In the genomic region with DNA sequence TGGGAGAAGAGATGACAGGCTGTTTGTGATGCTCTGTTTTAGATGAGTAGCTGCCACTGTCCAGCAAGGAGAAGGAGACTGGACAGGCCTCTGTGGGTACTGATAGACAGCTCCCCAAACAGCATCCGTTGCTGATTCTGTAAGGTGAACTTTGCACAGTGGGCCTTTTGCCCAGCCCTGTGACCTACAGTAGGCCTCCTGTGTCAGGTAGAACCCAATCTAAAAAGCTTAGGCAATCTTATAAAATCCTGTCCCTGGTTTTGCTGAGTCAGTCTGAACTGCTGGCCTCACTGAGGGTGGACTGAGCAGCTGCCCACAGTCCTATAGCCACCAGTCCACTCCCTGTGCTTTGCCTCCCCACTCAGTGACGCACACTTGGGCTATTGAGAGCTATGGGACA, we compare ENCODE assay signal across 31 mouse cellular contexts. TPM values are rescaled to one million over a fixed set of nuclear protein-coding genes. Genes with fewer than 3 reads are reported as not detected.
DNase-seq lines count a peak whose midpoint lies in the region; ATAC-seq lines count a peak whose summit lies in the region.
"Had no signal": no experiment of that assay in that cellular context is flagged by ENCODE, and none has a peak within 500 bp of the region (broad histone marks: within the 10 kb centered on the region; RNA-seq: fewer than 3 reads in every experiment).

No protein-coding gene starts in this region.

- no peaks in the 10 kb centered on the region for H3K36me3 ChIP-seq in kidney, embryonic 14.5 days (ENCODE audit: control insufficient read depth, insufficient read depth, low read length)
- no peaks in the 10 kb centered on the region for H3K36me3 ChIP-seq in liver, embryonic 15.5 days (replicated peaks)
- H3K36me3 ChIP-seq: hindbrain, embryonic 12.5 days; midbrain, embryonic 13.5 days; stomach, embryonic 15.5 days had no signal

- ATAC-seq in kidney, embryonic 14.5 days (ENCODE audit: low FRiP score, low TSS enrichment): no peak
- ATAC-seq in liver, embryonic 15.5 days (ENCODE audit: insufficient read depth): peak; percentile 57
- no peak for ATAC-seq in megakaryocyte, adult 5-6 weeks (ENCODE audit: poor library complexity, severe bottlenecking)
- ATAC-seq in megakaryocyte progenitor cell, adult 5-6 weeks (replicated peaks; ENCODE audit: poor library complexity): no peak
- ATAC-seq: forebrain, embryonic 14.5 days; hindbrain, postnatal 0 days; intestine, embryonic 15.5 days; midbrain, embryonic 13.5 days; Patski had no signal

- H3K27me3 ChIP-seq in kidney, embryonic 14.5 days (ENCODE audit: control insufficient read depth, insufficient read depth, low read length): no peaks in the 10 kb centered on the region
- H3K27me3 ChIP-seq in liver, embryonic 15.5 days: no peaks in the 10 kb centered on the region
- H3K27me3 ChIP-seq: embryonic facial prominence, embryonic 12.5 days; intestine, embryonic 15.5 days; Patski; stomach, embryonic 15.5 days had no signal

- peaks cover 3% of the 10 kb centered on the region; the same call in 1 of the 2 replicates for H3K4me1 ChIP-seq in kidney, embryonic 14.5 days (ENCODE audit: control insufficient read depth, insufficient read depth, low read length)
- no peaks in the 10 kb centered on the region for H3K4me1 ChIP-seq in liver, embryonic 15.5 days (replicated peaks)
- H3K4me1 ChIP-seq: intestine, embryonic 15.5 days; stomach, embryonic 15.5 days had no signal

- H3K4me2 ChIP-seq in kidney, embryonic 14.5 days (replicated peaks; ENCODE audit: low read depth, low read length): no peak overlapping the region
- H3K4me2 ChIP-seq in liver, embryonic 15.5 days: no peak overlapping the region
- H3K4me2 ChIP-seq: embryonic facial prominence, embryonic 12.5 days; heart, embryonic 11.5 days; hindbrain, embryonic 12.5 days; intestine, embryonic 15.5 days; midbrain, embryonic 13.5 days; stomach, embryonic 15.5 days had no signal

- H3K9me3 ChIP-seq in kidney, embryonic 14.5 days (ENCODE audit: control insufficient read depth, low read length): no peaks in the 10 kb centered on the region
- H3K9me3 ChIP-seq in liver, embryonic 15.5 days (replicated peaks): no peaks in the 10 kb centered on the region
- H3K9me3 ChIP-seq: embryonic facial prominence, embryonic 12.5 days; hindbrain, embryonic 12.5 days; intestine, embryonic 15.5 days; midbrain, embryonic 13.5 days; stomach, embryonic 15.5 days had no signal

- no peak overlapping the region for H3K27ac ChIP-seq in kidney, embryonic 14.5 days (ENCODE audit: low read depth, low read length)
- no peak overlapping the region for H3K27ac ChIP-seq in liver, embryonic 15.5 days (replicated peaks)
- H3K27ac ChIP-seq: embryonic facial prominence, embryonic 12.5 days; hindbrain, embryonic 12.5 days; hindbrain, postnatal 0 days; intestine, embryonic 15.5 days; midbrain, embryonic 13.5 days; stomach, embryonic 15.5 days had no signal

- no peak overlapping the region for H3K9ac ChIP-seq in kidney, embryonic 14.5 days (ENCODE audit: low read depth, low read length)
- H3K9ac ChIP-seq in liver, embryonic 15.5 days: no peak overlapping the region
- H3K9ac ChIP-seq: embryonic facial prominence, embryonic 12.5 days; hindbrain, embryonic 12.5 days; intestine, embryonic 15.5 days; midbrain, embryonic 13.5 days; stomach, embryonic 15.5 days had no signal

- DNase-seq in kidney, adult 18-20 months: peak; percentile 65
- peak; percentile 76 to 82 for DNase-seq in kidney, adult 8-10 months
- peak; percentile 77 for DNase-seq in kidney, postnatal 14 days
- DNase-seq in right cerebral cortex, postnatal 10 days (ENCODE audit: low spot score in 2 of 2): no peak
- DNase-seq: adrenal gland, postnatal 14 days; cerebellum, adult 11 months; cerebellum, adult 9-10 months; embryo, embryonic 11 days; gastrocnemius, postnatal 25 days; heart, adult 18-20 months; heart, postnatal 36 days; left cerebral cortex, postnatal 4 days; lung, postnatal 36 days; right cerebral cortex, postnatal 14 days; thymus, postnatal 14 days had no signal

- no peak overlapping the region for H3K4me3 ChIP-seq in kidney, embryonic 14.5 days (ENCODE audit: low read length)
- no peak overlapping the region for H3K4me3 ChIP-seq in liver, embryonic 15.5 days (replicated peaks)
- H3K4me3 ChIP-seq: embryonic facial prominence, embryonic 12.5 days; hindbrain, embryonic 12.5 days; intestine, embryonic 15.5 days; midbrain, embryonic 13.5 days; stomach, embryonic 15.5 days had no signal

- WGBS in kidney, embryonic 14.5 days: 77% methylated on average over 2 of the region's 2 CpGs
- 61% methylated on average over 2 of the region's 2 CpGs for WGBS in liver, embryonic 15.5 days (ENCODE audit: insufficient replicate concordance)

RNA-seq across cellular contexts. Expression of gene Nkx6-2, which starts 35.3 kb away (rescaled TPM):
- not detected in 2 replicates for polyA plus RNA-seq in kidney, embryonic 14.5 days (2014; fragmentation: Nextera tagmentation; extraction: Ambion mirVana)
- polyA plus RNA-seq in liver, embryonic 15.5 days (2015; fragmentation: Nextera tagmentation; extraction: Ambion mirVana): not detected in 2 replicates
- total RNA-seq in megakaryocyte, adult 5-6 weeks (2015): not detected in 2 replicates
- not detected in 2 replicates for total RNA-seq in megakaryocyte, adult 5-6 weeks (2017)
- not detected in 2 replicates for total RNA-seq in megakaryocyte progenitor cell, adult 5-6 weeks (2015)
- total RNA-seq in megakaryocyte progenitor cell, adult 5-6 weeks (2017): not detected in 2 replicates
- total RNA-seq: adrenal gland, postnatal 14 days; gastrocnemius, adult 18-20 months; gastrocnemius, postnatal 25 days; heart, postnatal 36 days; megakaryocyte-erythroid progenitor cell, adult 5-6 weeks; monocyte, adult 5-6 weeks had no signal

Comparison
In these comparisons a context has a peak if more than half of its experiments do, and no peak if none do; other contexts are left out.
1. DNase-seq: peak in kidney, adult 18-20 months (single experiment), kidney, adult 8-10 months (2 of 2) and kidney, postnatal 14 days (single experiment); none in right cerebral cortex, postnatal 10 days (0 of 2).